Mouse (Mus musculus): ENCODE results near the gene Stpg4.

The Stpg4 gene

GRCm38 (mm10) chr17:87446767-87447611 lies 19.4 kb upstream of the Stpg4 start, which contains the start of gene Calm2:
Gene Calm2, minus strand, starts transcription at chr17:87446935.
- DNase-seq, result peak; percentile 99

GRCm38 (mm10) chr17:87445917-87446766 lies 18.6 kb upstream of the Stpg4 start:
- DNase-seq, result peak; percentile 90

- no peak for DNase-seq
Measured at GRCm38 (mm10) chr17:87445337-87445916, 17.9 kb upstream of the Stpg4 start.

GRCm38 (mm10) chr17:87444763-87445162 lies 17.2 kb upstream of the Stpg4 start:
- no peak for DNase-seq

- no peak for DNase-seq
Measured at GRCm38 (mm10) chr17:87441537-87441936, 14.0 kb upstream of the Stpg4 start.

- no peak for DNase-seq
Measured at GRCm38 (mm10) chr17:87439441-87439840, 11.9 kb upstream of the Stpg4 start.

GRCm38 (mm10) chr17:87433929-87434328 lies 6.4 kb upstream of the Stpg4 start:
- no peak for DNase-seq

- no peak for DNase-seq
Measured at GRCm38 (mm10) chr17:87432743-87433142, 5.2 kb upstream of the Stpg4 start.

- DNase-seq, result no peak
Measured at GRCm38 (mm10) chr17:87432314-87432713, 4.8 kb upstream of the Stpg4 start.

GRCm38 (mm10) chr17:87429431-87429830 lies 1.9 kb upstream of the Stpg4 start:
- no peak for DNase-seq

GRCm38 (mm10) chr17:87418082-87418481 lies 9.5 kb downstream of the Stpg4 start:
- DNase-seq, result no peak

GRCm38 (mm10) chr17:87406646-87407045 lies 20.9 kb downstream of the Stpg4 start:
- DNase-seq, result no peak

GRCm38 (mm10) chr17:87405576-87405975 lies 22.0 kb downstream of the Stpg4 start:
- no peak for DNase-seq

- DNase-seq, result no peak
Measured at GRCm38 (mm10) chr17:87403462-87403861, 24.1 kb downstream of the Stpg4 start.

GRCm38 (mm10) chr17:87402444-87402843 lies 25.1 kb downstream of the Stpg4 start:
- DNase-seq, result no peak

GRCm38 (mm10) chr17:87397088-87397487 lies 30.5 kb downstream of the Stpg4 start:
- no peak for DNase-seq

- DNase-seq, result no peak
Measured at GRCm38 (mm10) chr17:87391242-87391641, 36.3 kb downstream of the Stpg4 start.

- DNase-seq, result no peak
Measured at GRCm38 (mm10) chr17:87387068-87387467, 40.5 kb downstream of the Stpg4 start.

GRCm38 (mm10) chr17:87385835-87386234 lies 41.7 kb downstream of the Stpg4 start:
- DNase-seq, result no peak

- DNase-seq, result no peak
Measured at GRCm38 (mm10) chr17:87380681-87381080, 46.9 kb downstream of the Stpg4 start.

GRCm38 (mm10) chr17:87379821-87380220 lies 47.7 kb downstream of the Stpg4 start:
- DNase-seq, result no peak

- no peak for DNase-seq
Measured at GRCm38 (mm10) chr17:87379160-87379624, 48.3 kb downstream of the Stpg4 start.

Measured in thymus, postnatal 14 days (tissue).